Mouse (Mus musculus) heart, embryonic 14.5 days (tissue): ENCODE measurements around the gene Plscr3. TPM values are rescaled to one million over a fixed set of nuclear protein-coding genes. Genes with fewer than 3 reads are reported as not detected.
A peak's percentile ranks its signal among the peaks of the same experiment; 100 is the strongest.

Source experiments
- ATAC-seq: fragments of 200-750 bp; cut with Nextera tagmentation; 2 replicates; pipeline ENCODE4 v1.8.0; 2017; ENCODE audit warnings: low read depth, moderate TSS enrichment; ENCODE audit not compliant: insufficient number of reproducible peaks, insufficient read depth, low FRiP score
- H3K27ac ChIP-seq, 2 experiments: fragments of 200-500 bp in 1 of 2; fragments of 300-500 bp in 1 of 2; sonication (generic) in 1 of 2; replicated peaks in 1 of 2; 2 replicates each; pipeline ENCODE4 v1.5.1; 2012 to 2014; ENCODE audit warnings: low read depth in 2 of 2, low read length in 2 of 2, control low read depth in 1 of 2, mild to moderate bottlenecking in 1 of 2, mixed read lengths in 1 of 2; ENCODE audit not compliant: control insufficient read depth in 1 of 2, insufficient read depth in 1 of 2
- H3K27me3 ChIP-seq: fragments of 300-500 bp; sonication (generic); 2 replicates; pipeline ENCODE4 v1.6.1; 2014; ENCODE audit warnings: mild to moderate bottlenecking, low read length, control low read depth; ENCODE audit not compliant: control insufficient read depth, insufficient read depth
- H3K36me3 ChIP-seq: fragments of 300-500 bp; sonication (generic); 2 replicates; pipeline ENCODE4 v1.6.1; 2014; ENCODE audit warnings: mild to moderate bottlenecking, control low read depth, low read length, mixed read lengths; ENCODE audit not compliant: control insufficient read depth, insufficient read depth
- H3K4me1 ChIP-seq, 2 experiments: fragments of 200-500 bp in 1 of 2; fragments of 300-500 bp in 1 of 2; sonication (generic) in 1 of 2; 2 replicates each; pipeline ENCODE4 v1.6.1; 2012 to 2014; ENCODE audit warnings: low read length in 2 of 2, control low read depth in 1 of 2, mixed read lengths in 1 of 2; ENCODE audit not compliant: control insufficient read depth in 2 of 2, insufficient read depth in 2 of 2
- H3K4me2 ChIP-seq: fragments of 300-500 bp; sonication (generic); 2 replicates; pipeline ENCODE4 v1.6.1; 2014; ENCODE audit warnings: mild to moderate bottlenecking, low read length
- H3K4me3 ChIP-seq, 2 experiments: fragments of 200-500 bp in 1 of 2; fragments of 300-500 bp in 1 of 2; sonication (generic) in 1 of 2; 2 replicates each; pipeline ENCODE4 v1.5.1; 2012 to 2014; ENCODE audit warnings: low read length in 2 of 2, mild to moderate bottlenecking in 2 of 2, control low read depth in 1 of 2, low read depth in 1 of 2, moderate library complexity in 1 of 2; ENCODE audit not compliant: control insufficient read depth in 1 of 2, insufficient read depth in 1 of 2
- H3K9ac ChIP-seq: fragments of 300-500 bp; sonication (generic); 2 replicates; pipeline ENCODE4 v1.6.1; 2014; ENCODE audit warnings: mild to moderate bottlenecking, low read length
- H3K9me3 ChIP-seq: fragments of 300-500 bp; sonication (generic); 2 replicates; pipeline ENCODE4 v1.6.1; 2016; ENCODE audit warnings: low read length, control low read depth; ENCODE audit not compliant: control insufficient read depth
- WGBS: fragments of 180-500 bp; shearing (Covaris S2); extraction: QIAGEN DNeasy Blood & Tissue Kit; methylation state at CpG from one replicate; pipeline ENCODE4 v1.1.7; 2014; 5-methylcytosine and 5-hydroxymethylcytosine counted together
- polyA plus RNA-seq: library from polyadenylated mRNA; unstranded; fragments of >200 nt; fragmentation: Nextera tagmentation; extraction: Ambion mirVana; gene quantifications from 2 replicates; pipeline ENCODE4 v1.2.1, GENCODE M21; 2014

The Plscr3 gene
- 66.5 and 75.8 TPM in 2 replicates for polyA plus RNA-seq

DNA sequence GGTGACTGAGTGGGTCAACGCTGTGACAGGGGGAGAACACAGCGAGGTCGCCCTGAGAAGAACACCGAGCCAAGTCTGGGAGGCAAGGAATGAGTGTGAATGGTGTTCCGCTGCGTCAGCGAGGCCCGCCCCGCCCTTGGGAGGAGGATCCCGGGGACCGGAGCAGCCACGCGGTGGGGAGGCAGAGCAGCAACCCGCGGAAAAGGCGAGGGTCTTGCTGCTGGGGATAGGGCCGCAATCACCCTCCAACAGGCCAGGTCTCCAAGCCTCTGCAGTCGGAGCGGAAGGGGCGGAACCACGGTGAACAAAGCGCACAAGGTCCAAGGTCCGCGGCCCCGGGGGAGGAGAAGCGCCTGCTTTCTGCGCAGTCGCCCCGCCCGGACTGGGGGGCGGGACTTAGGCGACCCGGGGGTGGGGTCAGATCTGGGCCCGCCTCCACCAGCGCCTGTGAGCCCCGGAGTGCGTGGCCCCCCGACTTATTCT, at the start of gene Plscr3:
TSS of gene Plscr3 (plus strand) at position 179 of the 483 bp plus-strand sequence.
- under 1% methylated on average over 37 of the region's 38 CpGs for WGBS
- peak within 1 kb of the TSS; percentile 89 for H3K4me2 ChIP-seq
- peak; percentile 92 for ATAC-seq
- H3K27me3 ChIP-seq, result no peaks in the 10 kb centered on the region
- H3K36me3 ChIP-seq, result peaks cover 35% of the 10 kb centered on the region
- H3K27ac ChIP-seq, result peak within 1 kb of the TSS; percentile 87 to 95
- peak within 1 kb of the TSS; percentile 57 to 84 for H3K4me3 ChIP-seq
- H3K9ac ChIP-seq, result peak within 1 kb of the TSS; percentile 95
- H3K4me1 ChIP-seq, result peaks cover 14 to 19% of the 10 kb centered on the region in 2 experiments
- no peaks in the 10 kb centered on the region for H3K9me3 ChIP-seq

DNA sequence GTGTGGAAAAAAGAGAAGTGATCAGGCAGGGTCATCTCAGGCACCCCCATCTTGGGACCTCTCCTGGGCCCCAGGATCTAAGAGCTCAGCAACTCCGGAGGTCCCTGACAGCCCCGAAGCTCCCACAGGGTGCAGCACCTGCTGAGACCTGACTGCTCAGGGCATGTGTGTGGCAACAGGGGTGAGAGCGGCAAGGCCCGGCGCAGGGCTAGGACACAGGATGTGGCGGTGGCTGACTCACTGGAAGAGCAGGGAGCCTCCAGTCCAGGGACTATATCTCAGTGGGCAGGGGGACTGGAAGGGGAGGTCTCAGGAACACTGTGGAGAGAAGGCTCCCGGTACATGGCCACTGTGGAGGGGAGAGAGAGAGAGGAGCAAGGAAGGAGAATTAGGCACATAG, 48.3 kb upstream of the Plscr3 start:
- 69% methylated on average over 7 of the region's 7 CpGs for WGBS
- Histone ChIP-seq H3K27me3 (peaks cover 15% of the 10 kb centered on the region), H3K9me3 (no peaks in the 10 kb centered on the region)

DNA sequence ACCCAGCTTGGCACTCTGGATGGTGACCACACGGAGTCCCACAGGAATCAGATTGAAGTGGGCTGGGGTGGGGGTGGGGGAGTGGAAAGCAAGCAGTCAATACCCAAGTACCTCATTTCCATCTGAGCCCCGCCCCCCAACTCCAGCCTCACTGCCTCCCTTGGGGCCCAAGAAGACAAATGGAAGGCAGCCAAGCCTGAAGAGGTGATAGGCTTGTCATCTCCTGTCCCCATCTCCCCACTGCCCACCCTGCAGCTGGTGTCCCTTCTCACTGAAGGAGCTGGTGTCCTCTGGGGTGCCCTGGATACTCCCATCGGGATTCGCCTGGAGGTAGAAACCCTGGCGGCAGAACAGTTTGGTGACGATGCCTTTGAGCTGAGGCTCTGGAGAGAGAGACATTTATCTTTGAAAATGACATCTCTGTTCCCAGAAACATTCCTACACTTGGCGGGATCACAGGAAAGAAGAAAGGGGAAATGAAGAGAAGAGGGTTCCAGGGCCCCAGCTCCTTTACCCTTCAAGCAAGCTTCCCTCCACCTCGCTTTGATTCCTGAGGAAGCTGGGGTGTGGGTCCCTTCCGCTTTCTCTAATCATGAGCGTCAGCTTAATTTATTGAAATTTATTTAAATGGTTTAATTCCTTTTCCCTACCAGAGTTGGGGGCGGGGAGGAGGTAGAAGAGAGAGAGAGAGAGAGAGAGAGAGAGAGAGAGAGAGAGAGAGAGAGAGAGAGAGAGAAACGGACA, 46.6 kb upstream of the Plscr3 start:
- H3K4me3 ChIP-seq, result peak overlapping the region; percentile 46 to 51; a peak in 3 of 4 replicates
- H3K4me1 ChIP-seq, result peaks cover 22 to 54% of the 10 kb centered on the region in 2 experiments
- ATAC-seq, result no peak
- H3K36me3 ChIP-seq, result no peaks in the 10 kb centered on the region
- H3K9ac ChIP-seq, result peak overlapping the region; percentile 69
- H3K27ac ChIP-seq, result no peak overlapping the region
- no peaks in the 10 kb centered on the region for H3K9me3 ChIP-seq
- peaks cover 15% of the 10 kb centered on the region for H3K27me3 ChIP-seq
- peak overlapping the region; percentile 95 for H3K4me2 ChIP-seq
- 37% methylated on average over 11 of the region's 12 CpGs for WGBS

More for the DNA sequence above, 48.3 kb upstream of the Plscr3 start:
- H3K36me3 ChIP-seq, result no peaks in the 10 kb centered on the region
- H3K9ac ChIP-seq, result no peak overlapping the region
- H3K4me3 ChIP-seq, result no peak overlapping the region
- peaks cover 12 to 43% of the 10 kb centered on the region in 2 experiments; a peak in 3 of 4 replicates for H3K4me1 ChIP-seq
- H3K4me2 ChIP-seq, result no peak overlapping the region
- H3K27ac ChIP-seq, result no peak overlapping the region
- no peak for ATAC-seq

DNA sequence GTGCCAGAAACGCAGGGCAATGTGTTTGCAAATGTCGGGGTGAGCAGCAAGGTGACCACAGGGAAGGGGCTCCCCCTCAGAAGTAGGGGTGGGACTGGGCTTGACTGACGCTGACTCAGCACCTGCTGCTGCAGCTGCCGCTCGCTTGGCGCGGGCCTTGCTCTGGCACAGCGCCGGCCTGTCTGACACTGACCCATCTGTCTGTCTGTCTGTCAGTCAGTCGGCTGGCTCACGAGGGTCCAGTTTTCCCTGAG, 46.1 kb upstream of the Plscr3 start:
- ATAC-seq, result no peak
- no peaks in the 10 kb centered on the region for H3K36me3 ChIP-seq
- no peak overlapping the region for H3K27ac ChIP-seq
- peaks cover 25 to 58% of the 10 kb centered on the region in 2 experiments for H3K4me1 ChIP-seq
- peak overlapping the region; percentile 46 to 51 for H3K4me3 ChIP-seq
- H3K9ac ChIP-seq, result peak overlapping the region; percentile 69
- H3K9me3 ChIP-seq, result no peaks in the 10 kb centered on the region
- H3K27me3 ChIP-seq, result peaks cover 16% of the 10 kb centered on the region
- H3K4me2 ChIP-seq, result peak overlapping the region; percentile 95
- WGBS, result 2% methylated on average over 11 of the region's 11 CpGs

DNA sequence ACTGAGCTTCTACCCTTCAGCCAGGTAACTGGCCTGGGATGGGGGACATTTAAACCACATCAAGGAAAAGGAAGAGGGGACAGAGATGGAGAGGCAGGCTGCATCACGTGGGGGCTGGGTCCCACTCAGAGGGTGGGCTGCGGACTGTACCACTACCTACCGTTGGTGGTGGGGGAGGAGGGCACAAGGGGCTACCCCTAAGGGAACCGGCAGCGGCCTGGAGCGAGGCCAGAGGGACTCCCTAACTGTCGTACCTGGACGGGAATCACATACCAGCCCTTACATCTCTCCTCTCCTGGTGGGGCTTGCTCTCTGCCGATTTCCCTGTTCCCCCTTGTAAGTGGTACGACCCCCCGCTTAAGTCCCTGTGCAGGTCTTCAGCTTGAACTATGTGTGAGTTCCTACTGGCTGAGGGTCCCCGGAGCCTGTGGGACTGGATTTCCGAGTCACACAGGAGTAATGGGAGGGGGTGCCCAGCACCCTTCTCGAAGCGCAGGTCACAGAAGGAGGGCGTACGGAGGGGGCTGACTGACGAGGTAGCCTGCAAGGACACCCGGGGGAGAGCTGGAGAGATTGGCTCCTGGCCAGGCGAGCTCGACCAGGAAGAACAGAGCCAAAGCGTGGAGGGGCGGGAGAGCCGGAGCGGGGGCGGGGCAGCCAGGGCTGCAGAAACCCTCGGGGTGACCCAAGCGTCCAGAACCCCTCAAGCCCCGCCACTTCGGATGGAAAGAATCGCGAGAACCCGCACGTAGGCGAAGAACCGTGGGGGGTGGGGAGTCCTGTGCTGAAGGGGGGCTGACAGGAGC, 45.6 kb upstream of the Plscr3 start:
- Histone ChIP-seq H3K27me3 (peaks cover 21% of the 10 kb centered on the region), H3K9me3 (no peaks in the 10 kb centered on the region), H3K4me1 (peaks cover 25 to 58% of the 10 kb centered on the region in 2 experiments), H3K27ac (peak overlapping the region; percentile 50 to 53), H3K4me2 (peak overlapping the region; percentile 95), H3K9ac (peak overlapping the region; percentile 69), H3K36me3 (no peaks in the 10 kb centered on the region), H3K4me3 (peak overlapping the region; percentile 46 to 51)
- ATAC-seq, result peak; percentile 7; the same call in 1 of the 2 replicates
- WGBS, result under 1% methylated on average over 36 of the region's 36 CpGs

DNA sequence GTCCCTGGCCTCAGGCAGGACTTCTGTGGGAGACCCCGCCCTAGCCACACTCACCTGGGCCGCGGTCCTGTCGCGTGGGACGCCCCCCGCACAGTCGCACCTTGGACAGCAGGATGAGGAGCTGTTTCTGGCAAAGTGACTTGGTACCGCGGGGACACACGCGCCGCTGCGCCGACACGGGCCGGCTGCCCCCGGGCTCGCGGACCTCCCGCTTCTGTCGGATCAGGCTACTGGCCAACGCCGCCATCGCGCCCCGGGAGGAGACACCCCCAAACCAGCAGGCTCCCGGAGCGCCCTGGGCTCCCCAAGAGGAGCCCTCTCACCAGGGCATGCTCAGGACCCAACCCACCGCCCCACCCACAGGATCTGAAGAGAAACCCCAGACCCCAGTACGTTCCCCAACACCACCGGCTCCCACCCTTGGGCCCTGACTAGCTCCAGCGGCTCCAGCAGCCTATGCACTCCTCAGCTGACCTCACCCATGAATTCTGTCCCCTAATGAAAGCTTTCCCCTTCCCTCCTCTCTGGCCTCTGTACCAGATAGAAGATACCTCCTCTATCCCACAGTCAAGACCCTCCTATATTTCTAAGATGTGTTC, 44.7 kb upstream of the Plscr3 start, which contains the start of gene Fgf11:
TSS of gene Fgf11 (minus strand) at position 479 of the 599 bp plus-strand sequence.
- peak within 1 kb of the TSS; percentile 95 for H3K4me2 ChIP-seq
- H3K4me1 ChIP-seq, result peaks cover 25 to 52% of the 10 kb centered on the region in 2 experiments
- peaks cover 23% of the 10 kb centered on the region for H3K27me3 ChIP-seq
- peak within 1 kb of the TSS; percentile 50 to 53 for H3K27ac ChIP-seq
- peak within 1 kb of the TSS; percentile 69 for H3K9ac ChIP-seq
- ATAC-seq, result no peak
- peak within 1 kb of the TSS; percentile 46 to 65 for H3K4me3 ChIP-seq
- H3K36me3 ChIP-seq, result no peaks in the 10 kb centered on the region
- peaks cover 3% of the 10 kb centered on the region; the same call in 1 of the 2 replicates for H3K9me3 ChIP-seq
- under 1% methylated on average over 31 of the region's 33 CpGs for WGBS

DNA sequence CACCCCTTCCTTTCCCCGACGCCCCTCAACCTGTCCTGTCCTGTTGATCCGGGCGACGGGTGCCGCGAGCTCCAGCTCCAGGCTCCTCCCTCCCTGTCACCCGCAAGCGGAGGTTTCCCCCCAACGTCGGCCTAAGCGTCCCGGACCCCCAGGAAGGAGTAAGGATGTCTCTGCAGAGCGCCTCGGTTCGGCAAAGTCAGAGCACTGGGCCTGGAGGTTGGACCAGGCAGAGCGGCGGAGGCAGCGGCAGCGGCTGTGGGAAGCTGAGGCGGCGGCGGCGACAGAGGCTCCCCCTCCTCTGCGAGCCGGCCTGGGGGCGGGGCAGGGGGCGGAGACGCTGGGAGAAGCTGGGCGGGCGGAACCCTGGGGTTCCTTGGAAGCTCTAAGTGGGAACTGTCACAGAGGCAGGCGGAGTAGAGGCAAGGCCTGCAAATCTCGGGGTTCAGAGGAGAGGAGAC, 43.5 kb upstream of the Plscr3 start:
- peaks cover 21% of the 10 kb centered on the region; the same call in 1 of the 2 replicates for H3K27me3 ChIP-seq
- peak overlapping the region; percentile 69 for H3K9ac ChIP-seq
- H3K9me3 ChIP-seq, result peaks cover 5% of the 10 kb centered on the region; the same call in 1 of the 2 replicates
- H3K4me1 ChIP-seq, result peaks cover 25 to 52% of the 10 kb centered on the region in 2 experiments
- no peak for ATAC-seq
- no peaks in the 10 kb centered on the region for H3K36me3 ChIP-seq
- H3K4me3 ChIP-seq, result peak overlapping the region; percentile 46 to 65
- H3K27ac ChIP-seq, result no peak overlapping the region
- H3K4me2 ChIP-seq, result peak overlapping the region; percentile 95
- WGBS, result 2% methylated on average over 32 of the region's 33 CpGs
